Mouse (Mus musculus) testis, postnatal 14 days (tissue): ENCODE results near the gene Peli1.

ENCODE experiments used
- DNase-seq: peaks from one replicate; pipeline ENCODE4 v3.0.0; 2021; ENCODE audit warnings: low spot score

The Peli1 gene

DNA sequence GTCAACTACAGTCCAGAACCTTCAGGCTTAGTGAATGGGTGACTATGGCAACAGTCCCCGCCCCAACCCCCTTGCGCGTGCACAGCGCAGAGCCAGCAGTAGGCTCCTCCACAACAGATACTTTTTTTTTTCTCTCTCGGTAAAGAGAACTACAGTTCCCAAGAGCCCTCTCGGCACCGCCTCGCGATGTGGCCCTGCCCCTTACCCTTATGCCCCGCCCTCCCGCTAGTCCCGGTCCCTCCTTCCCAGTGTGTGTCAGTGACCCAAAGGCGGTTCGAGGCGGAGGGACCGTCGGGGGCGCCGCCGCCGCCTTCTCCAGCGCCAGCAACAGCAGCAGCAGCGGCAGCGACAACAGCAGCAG is at the start of gene Peli1:
Peli1 (plus strand) TSS at position 225 of the 361 bp plus-strand sequence.
- DNase-seq: peak; percentile 95

DNA sequence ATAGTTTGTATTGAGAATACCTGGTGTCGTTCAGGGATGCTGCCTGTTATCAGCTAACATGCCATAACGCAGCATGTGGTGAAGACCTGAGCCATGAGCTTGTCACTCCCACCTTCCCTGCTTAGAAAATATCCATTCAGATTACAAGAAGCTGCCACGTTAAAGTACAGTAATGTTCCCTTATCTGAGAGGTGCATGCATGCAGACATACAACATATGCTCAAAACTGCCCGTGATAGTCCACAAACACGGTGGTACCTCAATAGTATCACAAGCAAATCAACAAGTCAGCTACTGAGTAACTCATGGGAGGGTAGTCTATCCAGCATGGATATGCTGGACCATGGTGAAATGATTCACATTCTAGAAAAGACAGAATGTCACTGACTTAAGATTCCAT is 48.5 kb upstream of the Peli1 start:
- no peak for DNase-seq

- no peak for DNase-seq
Observed at GRCm38 (mm10) chr11:21046188-21046587, 44.9 kb upstream of the Peli1 start.

DNA sequence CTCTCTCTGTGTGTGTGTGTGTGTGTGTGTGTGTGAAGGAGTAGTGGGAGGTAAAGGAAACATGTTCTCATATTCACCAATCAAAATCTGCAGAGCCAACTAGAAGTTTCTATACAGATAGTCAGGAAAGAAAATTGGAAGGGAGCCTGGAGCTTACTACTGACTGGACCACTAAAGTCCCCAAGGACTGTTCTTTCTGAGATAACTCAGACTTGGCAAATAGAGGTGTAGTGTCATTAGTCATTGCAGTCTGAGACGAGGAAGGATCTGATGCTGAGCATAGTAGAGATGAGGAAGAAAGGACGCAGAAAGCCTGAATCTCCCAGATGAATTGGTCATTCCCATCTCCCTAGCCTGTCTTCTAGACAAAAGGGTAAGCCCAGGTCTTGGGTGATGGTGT is 43.2 kb upstream of the Peli1 start:
- DNase-seq: no peak

DNA sequence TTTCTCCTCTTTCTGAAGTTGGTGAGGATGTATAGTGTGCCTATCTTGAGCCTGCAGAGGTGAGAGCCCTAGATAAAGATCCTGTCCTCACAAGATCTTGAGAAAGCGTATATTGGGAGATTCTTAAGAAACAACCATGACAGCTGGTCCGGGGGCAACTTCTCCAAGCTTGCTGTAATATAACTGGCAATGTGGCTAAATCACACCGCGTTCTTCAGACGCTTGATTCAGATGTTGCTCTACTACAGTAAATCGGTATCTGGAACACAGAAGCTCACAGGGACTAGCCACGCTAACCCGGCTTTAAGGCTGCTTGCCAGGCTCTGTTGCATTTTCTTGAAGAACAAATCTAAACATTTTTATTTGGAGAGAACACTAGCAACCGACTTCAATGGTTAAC is 39.4 kb upstream of the Peli1 start:
- no peak for DNase-seq

DNA sequence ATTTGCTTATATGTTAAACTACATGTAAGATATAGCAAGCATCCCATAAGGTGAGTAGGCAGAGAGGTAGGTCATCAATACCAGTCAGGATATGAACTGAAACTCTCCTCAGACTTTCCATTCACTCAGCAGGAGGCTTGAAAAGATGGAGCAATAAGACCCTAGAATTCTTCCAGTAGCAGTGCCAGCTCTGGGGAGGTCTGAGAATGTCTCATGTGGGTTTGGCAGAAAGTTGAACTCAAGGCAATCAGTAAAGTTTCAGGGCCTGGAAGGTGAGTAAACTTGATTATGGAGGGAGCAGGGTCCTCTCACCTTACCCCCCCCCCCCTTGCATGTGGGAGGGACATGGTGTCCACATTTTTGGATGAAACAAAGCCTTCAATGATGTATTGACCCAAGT is 36.5 kb upstream of the Peli1 start:
- no peak for DNase-seq

DNA sequence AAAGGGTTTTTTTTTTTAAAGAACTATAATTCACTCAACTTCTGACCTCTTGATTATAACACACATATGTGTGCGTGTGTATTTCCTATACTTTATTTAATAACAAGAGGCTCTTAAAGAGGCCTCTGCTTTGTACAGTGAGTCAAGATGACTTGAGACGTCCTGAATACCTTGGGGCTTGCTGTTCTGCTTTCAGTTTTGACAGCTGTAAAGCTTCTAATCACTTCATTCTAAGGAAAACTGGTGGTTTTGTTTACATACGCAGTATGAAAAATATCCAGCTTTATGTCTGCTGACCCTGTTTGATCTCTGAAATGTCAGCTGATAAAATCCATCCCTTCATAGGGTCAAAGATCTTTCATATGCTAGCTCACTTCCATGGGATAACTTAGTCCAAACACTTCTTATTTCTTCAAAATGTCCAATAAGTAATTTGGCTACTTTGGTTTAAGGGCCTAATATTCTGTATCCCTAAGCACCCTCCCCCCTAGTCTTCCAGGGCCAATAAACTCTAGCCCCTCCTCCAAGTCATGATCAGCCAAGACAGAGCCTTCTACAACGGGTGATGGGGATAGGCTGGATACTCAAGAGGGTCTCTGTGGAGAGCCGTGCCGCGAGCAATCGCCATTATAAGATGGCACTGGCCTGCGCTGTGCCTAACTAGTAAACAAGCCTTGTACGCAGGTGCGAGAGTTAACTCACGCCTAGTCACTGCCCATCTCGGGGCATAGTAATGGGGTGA is 34.8 kb upstream of the Peli1 start:
- DNase-seq: no peak

- no peak for DNase-seq
Observed at GRCm38 (mm10) chr11:21057511-21058414, 33.3 kb upstream of the Peli1 start.

DNA sequence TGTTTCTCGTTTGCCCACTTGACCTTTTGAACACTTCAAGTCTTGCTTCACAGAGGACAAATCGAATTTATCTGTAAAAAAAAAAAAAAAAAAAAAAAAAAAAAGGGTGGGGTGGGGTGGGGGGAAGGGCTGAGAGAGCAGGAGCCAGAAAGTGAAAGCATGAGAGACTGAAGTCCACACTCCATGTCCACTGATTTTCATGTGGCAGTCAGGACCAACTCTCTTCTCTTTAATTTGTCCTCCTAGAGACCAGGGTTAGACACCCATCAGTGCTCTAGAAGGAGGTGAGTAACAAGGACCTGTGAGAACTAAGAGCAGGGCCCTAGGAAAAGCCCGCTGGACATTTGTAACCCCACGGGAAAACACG is 32.7 kb upstream of the Peli1 start:
- DNase-seq: no peak

GRCm38 (mm10) chr11:21060386-21061074 is 30.6 kb upstream of the Peli1 start:
- DNase-seq: no peak

DNA sequence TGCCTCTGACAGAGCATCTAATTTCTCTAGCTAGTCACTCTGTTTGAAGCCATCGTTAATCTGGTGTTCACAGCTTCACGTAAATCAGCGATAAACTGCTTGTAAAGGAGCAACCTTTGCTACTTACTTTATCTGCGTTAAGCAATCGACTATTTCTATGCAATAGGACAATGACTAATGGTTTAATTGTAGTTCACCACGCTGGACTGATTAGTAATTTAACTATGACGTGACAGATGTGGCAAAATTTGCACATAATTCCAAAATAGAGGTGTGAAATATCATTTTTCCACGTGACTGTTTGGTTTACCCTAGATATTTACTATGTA is 30.1 kb upstream of the Peli1 start:
- no peak for DNase-seq

DNA sequence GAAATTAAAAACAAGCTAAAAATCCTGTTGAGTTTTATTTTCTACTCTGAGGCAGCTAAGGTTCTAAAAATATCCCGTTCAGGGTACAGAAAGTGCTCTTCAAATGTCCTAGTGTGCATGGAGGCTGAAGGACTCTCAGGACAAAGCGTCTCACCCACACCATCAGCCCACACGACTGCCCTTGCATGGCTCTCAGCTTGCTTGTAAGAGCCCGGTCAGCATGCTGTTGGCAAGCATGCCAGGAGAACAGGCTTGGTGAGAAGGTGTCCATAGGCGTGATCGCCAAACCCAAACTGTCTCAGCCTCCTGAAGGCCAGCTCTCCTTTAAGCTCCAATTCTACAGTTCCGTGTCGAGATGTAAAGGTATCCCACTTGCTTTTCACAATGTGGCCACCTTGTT is 29.7 kb upstream of the Peli1 start:
- peak; percentile 18 for DNase-seq

DNA sequence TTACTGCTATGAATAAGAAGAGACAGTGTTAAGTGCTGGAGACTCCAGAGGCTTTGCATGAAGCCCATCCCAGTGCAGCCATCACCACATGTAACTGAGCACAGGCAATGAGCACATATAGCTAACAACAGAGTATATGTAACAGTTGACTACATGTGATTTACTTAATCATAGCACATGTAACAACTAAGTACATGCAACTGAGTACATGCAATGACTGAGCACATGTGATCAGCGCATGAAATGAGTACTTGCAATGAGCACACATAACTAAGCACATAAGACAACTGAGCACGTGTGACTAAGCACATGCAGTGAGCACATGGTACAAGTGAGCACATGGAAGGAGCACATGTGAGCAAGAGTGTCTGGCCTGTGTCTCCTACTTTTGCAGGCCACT is 29.0 kb upstream of the Peli1 start:
- DNase-seq: no peak

DNA sequence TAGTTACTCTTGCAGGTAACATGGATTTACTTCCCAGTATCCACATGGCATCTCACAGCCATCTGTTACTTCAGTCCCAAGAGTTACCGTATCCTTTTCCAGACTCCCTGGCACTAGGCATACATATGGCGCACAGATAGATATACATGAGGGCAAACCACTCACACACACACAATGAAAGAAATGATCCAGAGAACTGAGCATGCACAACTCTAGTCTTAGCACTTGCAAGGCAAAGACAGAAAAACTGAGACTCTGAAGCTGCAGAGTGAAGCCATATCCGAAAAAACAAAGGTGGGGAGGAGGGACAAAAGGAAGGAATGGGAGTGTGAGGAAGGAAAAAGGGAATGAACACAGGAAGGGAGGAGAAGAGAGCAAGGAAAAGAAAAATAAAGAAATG is 27.8 kb upstream of the Peli1 start:
- DNase-seq: no peak

DNA sequence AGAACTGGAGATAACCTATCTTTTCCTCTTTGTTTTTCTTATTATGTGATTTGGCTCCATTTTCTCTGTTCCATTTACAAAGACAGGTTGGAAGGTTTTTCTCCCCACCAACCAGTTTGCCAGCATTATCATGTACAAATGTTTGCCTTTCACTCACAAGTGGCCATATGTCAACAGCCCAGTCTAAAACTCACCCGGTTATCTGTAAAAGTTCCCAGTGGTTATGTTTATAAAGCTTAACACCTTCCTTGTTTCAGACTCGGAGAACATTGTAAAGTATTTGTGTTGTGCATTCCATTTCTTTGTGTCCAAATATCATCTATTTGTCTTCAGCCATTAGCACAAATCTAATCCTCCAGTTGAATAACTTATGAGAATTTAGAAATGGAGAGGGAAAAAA is 11.7 kb upstream of the Peli1 start:
- no peak for DNase-seq

DNA sequence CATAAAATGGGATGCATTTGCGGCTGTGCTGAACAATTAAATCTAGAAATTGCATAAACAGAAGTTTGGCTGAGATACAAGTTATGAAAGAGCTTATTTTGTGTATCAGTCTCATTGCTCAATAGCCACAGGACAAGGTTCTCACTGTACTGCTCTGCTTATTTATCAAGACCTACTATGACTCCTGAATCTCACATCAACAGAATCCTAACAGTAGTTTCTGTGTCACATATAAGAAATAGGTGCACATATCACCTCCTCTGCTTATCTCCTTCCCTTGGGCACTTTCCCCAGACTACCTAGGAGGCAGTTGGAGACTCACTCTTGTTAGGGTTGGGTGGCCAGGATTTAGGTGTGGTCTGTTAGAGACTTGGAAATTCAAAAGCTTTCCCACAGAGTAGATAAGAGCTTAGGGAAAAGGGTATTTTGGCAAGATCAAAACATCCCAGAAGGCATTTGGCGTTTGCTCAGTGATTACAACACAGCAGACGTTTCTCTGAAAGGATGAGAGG is 11.2 kb upstream of the Peli1 start:
- no peak for DNase-seq

DNA sequence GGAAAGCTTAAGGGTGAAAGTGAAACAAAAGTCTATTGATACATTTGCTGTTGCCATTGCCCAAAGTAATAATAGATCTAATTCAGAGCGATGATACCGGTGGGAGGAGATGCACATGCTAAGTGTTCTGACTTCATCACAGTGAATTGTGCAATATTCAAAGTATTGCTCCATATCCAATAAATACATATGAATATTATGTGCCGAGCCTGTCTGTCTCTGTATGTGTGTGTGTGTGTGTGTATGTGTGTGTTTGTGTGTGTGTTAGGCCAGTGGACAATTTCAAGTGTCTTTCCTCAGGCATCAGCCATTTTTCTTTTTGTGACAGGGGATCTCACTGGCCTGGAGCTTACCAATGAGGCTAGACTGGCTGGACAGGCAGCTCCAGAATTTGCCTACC is 9.9 kb upstream of the Peli1 start:
- DNase-seq: no peak

DNA sequence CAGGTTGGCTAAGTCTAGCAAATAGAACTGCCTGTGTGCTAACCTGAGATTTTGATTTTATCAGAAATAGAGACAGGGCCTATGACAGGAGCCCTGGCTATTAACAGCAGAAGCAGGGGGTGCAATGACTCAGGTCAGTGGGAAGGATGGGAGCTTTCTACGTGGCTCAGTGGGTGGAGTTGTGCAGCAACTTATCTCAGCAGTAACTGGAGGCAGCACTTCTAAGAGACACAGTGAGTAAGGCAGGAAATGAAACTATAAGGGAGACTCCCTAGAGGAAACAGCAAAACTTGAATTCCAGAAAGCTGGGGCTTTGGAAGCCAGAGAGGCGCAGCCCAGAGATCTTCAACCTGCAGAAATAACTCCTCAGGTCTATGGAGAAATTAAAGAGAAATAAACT is 8.4 kb upstream of the Peli1 start:
- no peak for DNase-seq

DNA sequence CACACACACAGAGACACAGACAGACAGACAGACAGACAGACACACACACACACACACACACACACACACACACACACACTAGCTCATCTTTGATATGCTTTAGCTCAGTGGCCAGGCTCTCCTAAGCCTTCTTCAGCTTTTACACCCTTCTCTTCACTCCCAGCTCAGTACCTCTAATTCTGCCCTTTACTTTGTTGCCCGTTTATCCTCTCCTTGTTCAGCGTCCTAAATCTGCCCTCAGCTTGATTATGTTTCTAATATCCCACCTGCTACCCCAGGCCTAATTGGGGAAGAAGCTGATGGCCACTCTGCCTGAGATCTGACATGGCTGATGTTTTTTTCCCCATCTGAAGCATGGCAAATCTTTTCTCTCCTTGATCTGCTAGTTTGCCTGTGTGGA is 2.7 kb upstream of the Peli1 start:
- DNase-seq: no peak

DNA sequence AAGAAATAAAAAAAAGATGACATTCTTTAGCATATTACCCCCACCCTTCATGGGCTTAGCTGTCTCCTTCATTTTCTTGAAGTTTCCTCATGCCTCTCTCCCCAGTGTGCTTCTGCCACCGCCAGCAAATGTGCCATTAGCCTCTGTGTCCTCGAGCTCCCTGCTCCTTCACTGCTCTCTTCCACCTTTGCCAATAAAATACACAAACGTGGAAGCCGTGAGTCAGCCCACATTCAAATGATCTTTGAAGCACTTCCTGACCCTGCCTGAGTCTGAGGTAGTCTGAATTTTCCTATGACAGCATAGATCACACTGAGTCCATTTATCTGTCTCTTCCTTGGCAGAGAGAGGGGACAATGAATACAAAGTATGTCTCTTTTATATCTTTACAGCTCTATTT is 1.5 kb upstream of the Peli1 start:
- no peak for DNase-seq

DNA sequence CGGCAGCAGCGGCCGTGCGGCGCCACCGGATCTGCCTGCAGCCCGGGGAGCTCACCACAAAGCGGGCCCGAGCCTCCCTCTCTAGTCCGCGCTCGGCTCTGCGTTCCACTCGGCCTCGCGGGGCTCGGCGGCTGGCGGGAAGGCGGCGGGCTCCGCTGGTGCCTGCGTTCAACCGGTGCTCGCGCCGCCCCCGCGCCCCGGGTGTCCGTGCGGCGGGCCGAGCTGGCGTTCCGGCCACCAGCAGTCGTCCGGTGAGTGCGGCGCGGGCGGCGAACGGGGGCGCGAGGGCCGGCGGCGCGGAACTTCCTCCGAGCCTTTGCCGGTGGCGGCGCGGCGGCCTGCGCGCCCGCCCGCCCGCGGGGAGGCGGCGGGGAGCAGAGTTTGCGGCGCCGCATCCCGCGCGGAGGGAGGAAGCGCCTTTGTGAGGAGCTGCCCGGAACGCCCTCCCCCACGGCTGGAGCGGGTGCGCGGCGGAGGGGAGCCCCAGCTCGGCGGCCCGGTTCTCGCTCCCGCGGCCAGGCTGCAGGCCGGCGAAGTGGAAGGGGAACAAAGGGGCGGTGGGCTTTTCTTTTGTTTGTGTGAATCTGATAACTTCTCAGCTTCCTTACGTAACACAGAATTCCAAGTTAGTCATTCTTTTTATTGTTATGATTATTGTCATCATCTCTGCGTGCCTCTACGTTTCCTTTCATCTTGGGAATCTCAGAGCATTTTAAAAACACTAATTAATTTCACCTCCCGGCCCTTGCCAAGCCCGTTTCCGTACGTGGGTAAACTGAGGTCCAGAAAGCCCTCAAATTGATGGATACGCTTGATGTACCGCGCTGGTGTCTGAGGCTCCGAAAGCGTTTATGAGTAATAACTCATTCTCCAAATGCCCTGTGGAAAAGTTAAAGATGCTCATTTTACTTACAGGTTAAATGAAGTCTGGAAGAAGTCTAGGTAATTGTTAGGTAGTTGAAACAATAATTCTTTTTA is 626 bp downstream of the Peli1 start:
- DNase-seq: peak; percentile 80

GRCm38 (mm10) chr11:21092621-21093020 is 1.5 kb downstream of the Peli1 start:
- no peak for DNase-seq
